Mouse (Mus musculus) spleen, adult 18-20 months (tissue): ENCODE data around the gene Cyp4f16.
"Not testable (repeated sequence)": the region's sequence is repeated elsewhere in the genome, so short reads cannot be mapped to it uniquely, and the experiment has no call there.

ENCODE experiments used
- DNase-seq, 2 experiments: peaks; one replicate each; pipeline ENCODE4 v3.0.0; 2022; ENCODE audit warnings: mixed read lengths in 2 of 2

Cyp4f16 gene

DNA sequence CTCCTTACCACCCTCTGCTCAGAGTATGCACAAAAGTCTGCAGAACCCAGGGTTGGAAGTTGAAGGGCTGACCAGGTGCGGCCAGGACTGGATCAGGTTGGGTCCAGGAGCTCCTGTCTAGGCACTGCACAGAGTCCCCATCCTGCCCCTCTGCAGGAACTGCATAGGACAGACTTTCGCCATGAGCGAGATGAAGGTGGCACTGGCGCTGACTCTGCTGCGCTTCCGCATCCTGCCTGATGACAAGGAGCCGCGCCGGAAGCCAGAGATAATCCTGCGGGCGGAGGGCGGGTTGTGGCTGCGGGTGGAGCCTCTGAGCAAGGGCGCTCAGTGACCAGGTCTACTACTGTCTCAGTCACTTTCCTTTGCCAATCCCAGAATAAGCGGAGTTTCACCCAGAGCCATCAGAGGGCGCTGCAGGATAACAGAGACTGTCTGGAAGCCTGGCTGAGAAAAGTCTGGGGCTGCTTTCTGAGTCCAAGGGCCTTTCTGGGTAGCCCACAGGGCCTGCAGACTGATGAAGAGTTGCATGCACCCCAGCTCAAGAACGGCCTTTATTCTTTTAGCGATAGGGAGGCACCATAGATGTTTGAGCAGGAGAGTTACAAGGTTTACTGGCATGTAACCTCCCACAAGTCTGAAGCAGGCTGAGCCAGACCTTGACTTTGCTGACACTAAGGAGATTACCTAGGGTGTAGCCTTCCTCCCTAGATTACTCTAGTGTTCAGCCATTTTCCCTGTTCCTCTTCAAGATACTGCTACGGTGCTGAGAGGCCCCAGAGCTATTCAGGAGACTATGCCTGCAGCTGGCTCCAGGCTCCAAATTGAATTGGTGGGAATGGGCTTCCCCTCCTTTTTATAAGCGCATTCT lies 14.8 kb downstream of the Cyp4f16 start:
- peak in 1 of 2 experiments; percentile 37 for DNase-seq

DNA sequence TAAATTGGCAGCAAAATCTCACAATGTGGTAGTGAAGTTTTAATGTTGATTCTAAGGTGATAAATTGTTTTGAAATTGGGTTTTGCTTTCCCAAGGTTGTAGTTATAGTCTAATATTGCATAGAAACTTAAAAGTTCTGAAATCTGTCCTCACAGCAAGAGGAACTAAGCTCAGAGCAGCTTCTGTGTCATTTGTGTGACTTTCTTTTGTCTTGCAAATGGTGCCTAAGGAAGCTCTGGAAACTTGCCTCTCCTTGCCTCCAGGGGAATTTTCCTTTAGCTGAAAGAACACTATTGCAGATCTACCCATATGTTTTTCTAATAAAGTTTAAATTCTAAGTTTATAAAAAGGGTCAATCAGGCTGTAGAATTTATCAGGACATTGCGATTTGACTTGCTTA lies 16.7 kb downstream of the Cyp4f16 start:
- DNase-seq = not testable (repeated sequence)

DNA sequence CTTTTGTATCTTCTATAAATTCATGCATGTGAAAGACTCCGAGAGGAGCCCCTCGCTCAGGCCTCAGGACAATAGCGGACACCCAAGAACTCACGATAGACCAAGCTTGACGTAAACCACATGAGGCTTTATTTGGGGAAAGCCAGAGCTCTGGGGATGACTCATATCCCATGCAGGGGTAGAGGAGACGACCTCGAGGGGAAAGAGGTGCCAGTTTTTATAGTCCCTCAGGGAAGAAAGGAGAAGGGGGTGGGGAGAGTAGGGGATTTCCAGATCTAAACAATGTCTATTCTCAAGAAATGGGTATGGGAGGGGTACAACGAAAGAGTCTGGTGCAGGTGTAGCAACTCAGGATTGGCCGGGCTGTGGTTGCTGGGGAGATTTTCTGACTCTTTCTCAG lies 18.0 kb downstream of the Cyp4f16 start:
- not testable (repeated sequence) for DNase-seq

DNA sequence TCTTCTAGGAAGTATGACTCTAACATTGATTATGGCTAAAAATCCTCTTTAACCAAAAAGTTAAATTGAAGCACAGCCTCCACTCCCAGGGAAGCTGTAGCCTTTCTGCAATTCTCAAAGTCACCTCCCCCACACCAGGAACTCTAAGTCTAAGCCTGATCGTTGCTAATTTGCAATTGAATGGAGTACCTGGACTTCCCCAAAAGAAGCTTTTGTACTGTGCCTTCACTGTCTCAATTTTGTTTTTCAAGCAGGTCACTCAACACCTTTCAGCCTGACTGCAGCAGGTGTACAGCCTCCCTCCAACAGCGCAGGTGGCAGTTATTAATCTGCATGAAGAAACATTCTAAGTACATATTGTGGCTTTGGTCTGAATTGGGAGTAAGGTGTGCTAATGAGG lies 26.9 kb downstream of the Cyp4f16 start:
- DNase-seq = not testable (repeated sequence)

DNA sequence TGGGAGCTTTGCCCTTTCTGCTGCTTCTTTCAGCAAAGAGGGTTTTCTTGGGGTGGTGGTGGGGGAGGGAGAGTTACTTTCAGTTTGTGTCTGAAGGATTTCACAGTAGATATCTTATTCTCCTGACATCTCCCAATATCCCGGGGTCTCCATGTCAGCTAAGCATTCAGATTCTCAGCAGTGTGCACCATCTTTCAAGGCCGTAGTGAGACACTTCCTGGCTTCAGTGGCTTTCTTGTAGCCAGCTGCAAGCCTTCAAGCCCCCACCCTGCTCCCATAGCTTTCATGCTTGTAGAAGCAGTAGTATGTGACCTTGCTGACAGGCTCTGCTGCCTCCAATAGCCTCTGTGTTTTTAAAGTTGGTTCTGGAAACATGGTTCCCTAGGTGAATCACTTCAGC lies 36.9 kb downstream of the Cyp4f16 start:
- DNase-seq = not testable (repeated sequence)

DNA sequence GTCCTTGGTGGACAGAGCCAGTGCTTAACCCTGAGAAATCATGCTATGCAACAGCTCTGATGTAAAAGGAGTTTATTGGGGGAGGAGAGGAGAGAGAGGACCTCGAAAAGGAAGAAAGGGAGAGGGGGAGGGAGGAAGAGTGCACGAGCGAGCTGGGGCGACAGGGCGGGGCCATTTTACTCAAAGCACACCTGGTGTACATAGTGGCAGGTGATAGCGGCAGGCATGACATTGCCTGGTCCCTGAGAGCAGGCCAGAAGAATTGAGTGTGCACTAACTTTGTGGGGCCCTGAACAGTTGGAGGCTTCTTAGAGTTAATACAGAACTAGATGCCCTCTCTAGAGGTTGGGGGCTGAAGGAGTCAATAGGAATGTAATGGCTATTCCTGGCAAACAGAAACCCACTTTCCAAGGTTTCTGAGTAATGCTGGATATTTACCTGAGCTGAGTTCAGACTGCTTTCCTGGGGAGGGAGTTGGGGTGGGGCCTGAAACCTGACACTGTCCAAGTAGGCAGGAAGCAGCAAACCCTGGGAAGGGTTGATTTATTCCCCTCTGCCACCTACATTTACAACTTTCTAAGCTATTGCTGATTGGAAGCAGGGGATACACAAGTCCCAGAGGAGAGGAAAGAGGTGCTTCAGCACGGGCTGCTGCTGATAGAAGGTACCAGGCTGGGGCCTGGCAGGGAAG lies 41.3 kb downstream of the Cyp4f16 start:
- no peak for DNase-seq

DNA sequence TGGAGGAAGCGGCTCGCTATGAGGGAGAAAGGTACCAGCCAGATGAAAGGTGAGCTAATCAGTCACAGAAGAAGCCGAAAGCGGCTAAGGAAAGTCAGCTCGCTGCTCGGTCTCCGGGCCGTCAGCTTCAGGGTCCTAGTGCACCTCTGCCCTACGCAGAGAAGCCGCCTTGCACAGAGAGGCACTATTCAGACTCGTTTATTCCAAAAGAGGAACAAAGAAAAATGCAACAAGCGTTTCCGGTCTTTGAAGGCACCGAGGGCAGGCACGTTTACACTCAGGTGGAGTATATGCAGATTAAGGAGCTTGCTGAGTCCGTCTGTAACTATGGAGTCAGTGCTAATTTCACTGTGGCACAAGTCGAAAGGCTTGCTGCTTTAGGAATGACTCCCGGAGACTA lies 60.1 kb downstream of the Cyp4f16 start:
- no peak for DNase-seq
